Mouse (Mus musculus) liver, postnatal 0 days (tissue): ENCODE measurements around the gene Nat14. TPM values are rescaled to one million over a fixed set of nuclear protein-coding genes. Genes with fewer than 3 reads are reported as not detected.
A peak's percentile ranks its signal among the peaks of the same experiment; 100 is the strongest.

Experiments
- ATAC-seq: fragments of 200-750 bp; cut with Nextera tagmentation; 2 replicates; pipeline ENCODE4 v1.8.0; 2017; ENCODE audit warnings: mild to moderate bottlenecking, moderate library complexity
- DNase-seq: peaks from one replicate; pipeline ENCODE4 v3.0.0-alpha.2; 2016
- H3K27ac ChIP-seq: fragments of 300-500 bp; sonication (generic); 2 replicates; pipeline ENCODE4 v1.5.1; 2014; ENCODE audit warnings: antibody characterized with exemption, moderate library complexity, mild to moderate bottlenecking, low read depth
- H3K27me3 ChIP-seq: fragments of 300-500 bp; sonication (generic); 2 replicates; pipeline ENCODE4 v1.6.1; 2014; ENCODE audit warnings: low read length, control low read depth, mixed read lengths; ENCODE audit not compliant: insufficient read depth
- H3K36me3 ChIP-seq: fragments of 300-500 bp; sonication (generic); replicated peaks from 2 replicates; pipeline ENCODE4 v1.6.1; 2014; ENCODE audit warnings: mild to moderate bottlenecking, control low read depth, low read length, moderate library complexity, mixed read lengths; ENCODE audit not compliant: insufficient read depth
- H3K4me1 ChIP-seq: fragments of 300-500 bp; sonication (generic); 2 replicates; pipeline ENCODE4 v1.6.1; 2014; ENCODE audit warnings: antibody characterized with exemption, mild to moderate bottlenecking, control low read depth; ENCODE audit not compliant: insufficient read depth
- H3K4me2 ChIP-seq: fragments of 300-500 bp; sonication (generic); 2 replicates; pipeline ENCODE4 v1.6.1; 2014; ENCODE audit warnings: low read depth, mild to moderate bottlenecking, low read length, moderate library complexity, mixed read lengths
- H3K4me3 ChIP-seq: fragments of 300-500 bp; sonication (generic); 2 replicates; pipeline ENCODE4 v1.5.1; 2014; ENCODE audit warnings: low read depth, low read length
- H3K9ac ChIP-seq: fragments of 300-500 bp; sonication (generic); replicated peaks from 2 replicates; pipeline ENCODE4 v1.6.1; 2014; ENCODE audit warnings: mild to moderate bottlenecking, moderate library complexity
- H3K9me3 ChIP-seq: fragments of 300-500 bp; sonication (generic); 2 replicates; pipeline ENCODE4 v1.6.1; 2016; ENCODE audit warnings: mild to moderate bottlenecking, control low read depth, low read length, mixed read lengths
- CTCF ChIP-seq: sonication (generic); IDR thresholded peaks from 2 replicates; pipeline ENCODE4 v1.5.1; 2016; ENCODE audit warnings: antibody characterized with exemption, low read depth
- EP300 ChIP-seq: IDR thresholded peaks from 2 replicates; pipeline ENCODE4 v1.6.1; 2016; ENCODE audit warnings: antibody characterized with exemption, low read depth, mild to moderate bottlenecking
- WGBS: fragments of 180-500 bp; shearing (Covaris S2); extraction: QIAGEN DNeasy Blood & Tissue Kit; methylation state at CpG from one replicate; pipeline ENCODE4 v1.1.7; 2014; ENCODE audit not compliant: insufficient replicate concordance; 5-methylcytosine and 5-hydroxymethylcytosine counted together
- polyA plus RNA-seq: library from polyadenylated mRNA; unstranded; fragments of >200 nt; fragmentation: Nextera tagmentation; extraction: Ambion mirVana; gene quantifications from 2 replicates; pipeline ENCODE4 v1.2.1, GENCODE M21; 2015

Nat14 gene
- polyA plus RNA-seq, 1 experiment from 2014 or later, result 0.20 TPM

DNA sequence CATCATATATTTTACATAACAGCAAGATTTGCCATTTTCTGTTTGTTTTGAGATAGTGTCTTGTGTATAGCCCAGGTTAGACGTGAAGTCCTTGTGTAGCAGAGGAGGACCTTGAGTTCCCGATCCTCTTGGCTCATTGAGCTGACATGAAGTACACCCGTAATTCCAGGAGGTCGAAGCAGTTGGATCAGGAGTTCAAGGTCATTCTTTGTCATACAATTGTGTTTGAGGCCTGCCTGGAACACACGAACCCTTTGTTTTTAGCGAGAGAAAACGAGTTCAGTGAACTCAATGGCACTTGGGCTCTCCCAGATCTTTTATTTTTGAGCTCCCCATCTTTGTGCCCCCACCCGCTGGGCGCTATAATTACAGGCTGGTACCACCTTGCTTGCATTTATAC, 19.4 kb upstream of the Nat14 start:
- H3K27ac ChIP-seq, result no peak overlapping the region
- H3K9me3 ChIP-seq, result no peaks in the 10 kb centered on the region
- ATAC-seq (no peak), DNase-seq (no peak)
- 71% methylated on average over 9 of the region's 9 CpGs for WGBS
- H3K4me1 ChIP-seq, result peaks cover 16% of the 10 kb centered on the region
- 0 out of 2 replicates have a peak, but pooled peaks cover 4% of the 10 kb centered on the region for H3K27me3 ChIP-seq
- no peak for TF ChIP-seq CTCF
- no peak for TF ChIP-seq EP300
- no peak overlapping the region for H3K9ac ChIP-seq
- no peak overlapping the region for H3K4me2 ChIP-seq
- no peaks in the 10 kb centered on the region for H3K36me3 ChIP-seq
- no peak overlapping the region for H3K4me3 ChIP-seq

DNA sequence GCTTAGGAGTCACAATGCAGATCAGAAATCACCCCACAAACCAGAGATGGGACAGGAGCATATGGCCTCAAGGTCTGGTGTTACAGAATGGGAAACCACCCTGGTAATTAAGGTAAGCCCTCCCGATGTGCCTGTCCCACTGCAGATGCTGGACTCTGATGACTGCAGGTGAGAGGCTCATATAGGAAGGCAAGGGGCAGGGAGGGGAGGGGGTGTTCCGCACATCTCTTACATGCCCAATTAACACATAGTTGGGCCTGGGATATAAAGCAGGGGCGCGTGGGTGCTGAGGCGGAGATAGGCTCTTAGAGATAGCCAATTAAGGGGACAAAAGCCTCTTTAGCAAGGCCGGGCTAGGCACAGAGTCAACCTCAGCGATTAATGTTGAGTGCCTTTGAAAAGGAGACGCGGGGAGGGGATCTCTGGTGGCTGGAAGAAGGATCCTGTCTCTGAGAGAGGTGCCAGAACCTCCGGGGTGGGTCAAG, 15.3 kb upstream of the Nat14 start, which contains the start of gene Gm36210:
Gm36210 (minus strand) TSS at position 51 of the 485 bp plus-strand sequence.
- no peak within 1 kb of the TSS for H3K27ac ChIP-seq
- WGBS, result 76% methylated on average over 10 of the region's 10 CpGs
- TF ChIP-seq CTCF (no peak), EP300 (no peak)
- no peaks in the 10 kb centered on the region for H3K36me3 ChIP-seq
- no peak within 1 kb of the TSS for H3K9ac ChIP-seq
- no peaks in the 10 kb centered on the region for H3K4me1 ChIP-seq
- no peak for ATAC-seq
- H3K9me3 ChIP-seq, result no peaks in the 10 kb centered on the region
- H3K4me3 ChIP-seq, result no peak within 1 kb of the TSS
- no peak for DNase-seq
- H3K27me3 ChIP-seq, result no peaks in the 10 kb centered on the region
- no peak within 1 kb of the TSS for H3K4me2 ChIP-seq

DNA sequence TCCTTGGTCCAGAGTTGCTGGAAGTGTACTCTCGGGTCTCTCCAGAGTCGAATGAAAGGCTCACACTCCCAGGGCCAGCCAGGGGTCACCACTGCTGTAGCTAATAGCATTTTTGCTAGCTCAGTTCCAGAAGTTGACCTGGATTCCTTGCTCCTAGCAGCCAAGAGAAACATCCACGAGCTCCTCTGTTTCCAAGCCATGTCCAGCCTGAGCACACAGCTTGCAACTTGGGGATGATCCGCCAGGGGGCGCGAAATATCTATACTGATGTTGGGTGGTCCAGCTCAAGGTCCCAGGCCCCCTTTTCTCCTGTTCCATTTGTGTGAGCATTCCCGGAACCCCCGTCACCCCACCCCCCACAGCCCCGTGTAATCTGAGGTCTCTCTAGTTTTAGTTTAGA, 10.3 kb upstream of the Nat14 start:
- DNase-seq (peak; percentile 55), ATAC-seq (no peak)
- WGBS, result 46% methylated on average over 9 of the region's 9 CpGs
- no peak overlapping the region for H3K9ac ChIP-seq
- H3K9me3 ChIP-seq, result no peaks in the 10 kb centered on the region
- no peak overlapping the region for H3K27ac ChIP-seq
- no peak overlapping the region for H3K4me2 ChIP-seq
- no peak overlapping the region for H3K4me3 ChIP-seq
- no peaks in the 10 kb centered on the region for H3K36me3 ChIP-seq
- TF ChIP-seq CTCF, result peak; percentile 53
- no peak for TF ChIP-seq EP300
- no peaks in the 10 kb centered on the region for H3K27me3 ChIP-seq
- peaks cover 16% of the 10 kb centered on the region for H3K4me1 ChIP-seq

DNA sequence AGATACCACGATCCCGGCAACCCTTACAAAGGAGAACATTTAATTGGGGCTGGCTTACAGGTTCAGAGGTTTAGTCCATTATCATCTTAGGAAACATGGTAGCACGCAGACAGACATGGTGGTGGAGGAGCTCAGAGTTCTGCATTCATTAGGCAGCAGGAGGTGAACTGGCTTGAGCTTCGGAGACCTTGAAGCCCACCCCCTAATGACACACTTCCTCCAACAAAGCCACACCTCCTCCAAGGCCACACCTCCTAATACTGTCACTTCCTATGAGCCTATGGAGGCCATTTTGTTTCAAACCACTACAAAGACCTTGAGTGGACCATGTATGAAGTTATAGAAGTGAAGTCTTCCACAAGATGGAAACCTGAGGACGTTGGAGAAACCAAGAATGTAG, 9.6 kb upstream of the Nat14 start:
- ATAC-seq, result no peak
- H3K36me3 ChIP-seq, result no peaks in the 10 kb centered on the region
- H3K4me1 ChIP-seq, result peaks cover 20% of the 10 kb centered on the region
- H3K9ac ChIP-seq, result no peak overlapping the region
- H3K27me3 ChIP-seq, result no peaks in the 10 kb centered on the region
- TF ChIP-seq EP300 (no peak), CTCF (no peak)
- no peaks in the 10 kb centered on the region for H3K9me3 ChIP-seq
- H3K4me2 ChIP-seq, result no peak overlapping the region
- no peak overlapping the region for H3K27ac ChIP-seq
- no peak overlapping the region for H3K4me3 ChIP-seq
- no peak for DNase-seq
- WGBS, result 64% methylated on average over 5 of the region's 5 CpGs

DNA sequence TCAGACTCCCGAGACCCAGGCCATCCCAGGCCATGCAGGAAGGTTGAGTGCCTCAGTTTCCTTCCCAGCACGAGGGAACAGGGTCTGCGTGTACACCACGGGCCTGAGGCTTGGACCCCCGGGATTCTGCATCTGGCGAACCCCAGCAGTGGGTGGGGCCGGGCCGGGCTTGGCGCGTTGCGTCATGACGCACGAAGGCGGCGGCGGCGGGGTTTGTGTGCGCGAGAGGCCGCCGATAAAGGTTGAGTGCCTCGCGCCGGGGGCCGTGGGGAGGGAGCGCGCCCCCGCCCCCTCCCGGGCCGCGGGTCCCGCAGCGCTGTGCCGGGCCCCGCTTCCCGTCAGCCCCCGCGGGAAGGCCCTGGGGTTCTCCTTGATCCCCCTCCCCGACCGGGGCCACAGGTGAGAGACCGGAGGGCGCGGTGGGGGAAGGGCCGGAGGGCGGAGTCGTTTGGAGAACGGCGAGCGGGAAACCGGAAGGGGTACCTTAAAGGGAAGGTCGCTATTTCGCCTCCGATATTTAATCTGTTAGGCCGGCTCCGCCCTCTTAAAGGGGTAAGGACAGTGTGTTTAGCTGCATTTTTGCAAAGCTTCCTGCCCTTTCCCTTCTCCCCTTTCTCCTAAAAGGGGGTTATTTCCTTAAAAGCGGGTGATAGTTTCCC, 6.7 kb upstream of the Nat14 start, which contains the start of gene Zfp628:
Zfp628 (plus strand) TSS at position 211 of the 659 bp plus-strand sequence.
- Histone ChIP-seq H3K27ac (peak within 1 kb of the TSS; percentile 94), H3K9ac (peak within 1 kb of the TSS; percentile 92), H3K4me1 (peaks cover 20% of the 10 kb centered on the region), H3K4me3 (peak within 1 kb of the TSS; percentile 84), H3K36me3 (peaks cover 23% of the 10 kb centered on the region), H3K4me2 (peak within 1 kb of the TSS; percentile 91), H3K9me3 (no peaks in the 10 kb centered on the region), H3K27me3 (no peaks in the 10 kb centered on the region)
- WGBS, result 2% methylated on average over 47 of the region's 56 CpGs
- TF ChIP-seq EP300 (peak; percentile 55; the same call in 1 of the 2 replicates), CTCF (no peak)
- DNase-seq, result peak; percentile 94
- peak; percentile 94 for ATAC-seq

DNA sequence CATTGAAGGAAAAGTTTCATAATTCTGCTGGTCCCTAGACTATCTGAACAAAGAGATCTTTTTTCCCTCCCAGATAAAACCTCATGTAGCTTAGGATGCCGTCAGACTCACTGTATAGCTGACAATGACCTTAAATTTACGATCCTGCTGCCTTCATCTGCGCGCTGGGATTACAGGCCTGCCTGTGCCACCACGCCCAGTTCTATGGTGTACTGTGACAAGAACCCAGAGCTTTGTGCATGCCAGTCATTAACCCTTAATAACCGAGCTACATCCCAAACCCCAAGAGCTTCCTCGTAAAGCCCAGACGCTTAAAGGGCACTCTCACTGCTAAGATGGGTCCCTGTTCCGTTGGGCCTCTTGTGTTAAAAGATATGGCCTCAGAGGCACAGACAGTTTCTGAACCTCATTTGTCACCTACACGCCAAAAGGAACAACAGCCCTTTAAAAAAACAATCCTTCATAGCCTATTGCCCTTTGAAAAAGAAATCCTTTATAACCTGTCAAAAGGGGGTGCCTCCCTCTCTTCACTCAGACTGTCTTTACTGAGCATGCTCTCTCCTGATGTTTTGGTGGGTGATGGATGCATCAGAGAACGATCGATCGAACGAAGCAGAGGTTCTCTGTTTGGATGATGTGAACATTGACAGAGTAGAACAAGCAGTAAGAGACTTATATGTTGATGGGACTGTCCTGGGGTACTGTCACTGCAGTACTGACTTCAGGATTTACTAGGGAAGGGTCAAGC, 6.0 kb upstream of the Nat14 start:
- H3K27me3 ChIP-seq, result no peaks in the 10 kb centered on the region
- no peaks in the 10 kb centered on the region for H3K9me3 ChIP-seq
- DNase-seq (no peak), ATAC-seq (peak; percentile 41)
- H3K9ac ChIP-seq, result peak overlapping the region; percentile 92
- WGBS, result 16% methylated on average over 14 of the region's 14 CpGs
- H3K36me3 ChIP-seq, result peaks cover 26% of the 10 kb centered on the region
- H3K4me2 ChIP-seq, result peak overlapping the region; percentile 91
- TF ChIP-seq CTCF (no peak), EP300 (0 out of 2 replicates have a peak, but pooled peaks have one; percentile 5)
- H3K27ac ChIP-seq, result peak overlapping the region; percentile 94
- H3K4me1 ChIP-seq, result peaks cover 20% of the 10 kb centered on the region
- H3K4me3 ChIP-seq, result peak overlapping the region; percentile 84
